Mouse (Mus musculus): Measurements from ENCODE around the gene Lrrc73.

Gene Lrrc73

GRCm38 (mm10) chr17:46252571-46253451 lies 520 bp upstream of the Lrrc73 start:
- in situ Hi-C loops (cut with MboI; ENCODE audit: low pct_unique_long_range_greater_than_20kb in 1 of 2, low sequenced_read_pairs in 2 of 2, unreplicated experiment in 1 of 2) = no loop called here

- in situ Hi-C loops (cut with MboI; ENCODE audit: low pct_unique_long_range_greater_than_20kb in 1 of 2, low sequenced_read_pairs in 2 of 2, unreplicated experiment in 1 of 2) = no loop called here
These were observed 775 bp downstream of the Lrrc73 start for GRCm38 (mm10) chr17:46254106-46254505.

- in situ Hi-C loops (cut with MboI; ENCODE audit: low pct_unique_long_range_greater_than_20kb in 1 of 2, low sequenced_read_pairs in 2 of 2, unreplicated experiment in 1 of 2) = no loop called here
These were observed 1.8 kb downstream of the Lrrc73 start for GRCm38 (mm10) chr17:46255147-46255546.

- in situ Hi-C loops (cut with MboI; ENCODE audit: low pct_unique_long_range_greater_than_20kb in 1 of 2, low sequenced_read_pairs in 2 of 2, unreplicated experiment in 1 of 2) = no loop called here
These were observed 5.1 kb downstream of the Lrrc73 start for GRCm38 (mm10) chr17:46258279-46259053.

GRCm38 (mm10) chr17:46259675-46260074 lies 6.3 kb downstream of the Lrrc73 start:
- in situ Hi-C loops (cut with MboI; ENCODE audit: low pct_unique_long_range_greater_than_20kb in 1 of 2, low sequenced_read_pairs in 2 of 2, unreplicated experiment in 1 of 2) = no loop called here

- in situ Hi-C loops (cut with MboI; ENCODE audit: low pct_unique_long_range_greater_than_20kb in 1 of 2, low sequenced_read_pairs in 2 of 2, unreplicated experiment in 1 of 2) = no loop called here
These were observed 8.9 kb downstream of the Lrrc73 start for GRCm38 (mm10) chr17:46262201-46262694.

- in situ Hi-C loops (cut with MboI; ENCODE audit: low pct_unique_long_range_greater_than_20kb in 1 of 2, low sequenced_read_pairs in 2 of 2, unreplicated experiment in 1 of 2) = no loop called here
These were observed 12.2 kb downstream of the Lrrc73 start for GRCm38 (mm10) chr17:46265502-46265901.

GRCm38 (mm10) chr17:46265918-46266618 lies 12.7 kb downstream of the Lrrc73 start:
- in situ Hi-C loops (cut with MboI; ENCODE audit: low pct_unique_long_range_greater_than_20kb in 1 of 2, low sequenced_read_pairs in 2 of 2, unreplicated experiment in 1 of 2) = no loop called here

GRCm38 (mm10) chr17:46266986-46267385 lies 13.7 kb downstream of the Lrrc73 start:
- in situ Hi-C loops (cut with MboI; ENCODE audit: low pct_unique_long_range_greater_than_20kb in 1 of 2, low sequenced_read_pairs in 2 of 2, unreplicated experiment in 1 of 2) = no loop called here

GRCm38 (mm10) chr17:46267511-46267910 lies 14.2 kb downstream of the Lrrc73 start:
- in situ Hi-C loops (cut with MboI; ENCODE audit: low pct_unique_long_range_greater_than_20kb in 1 of 2, low sequenced_read_pairs in 2 of 2, unreplicated experiment in 1 of 2) = no loop called here

- in situ Hi-C loops (cut with MboI; ENCODE audit: low pct_unique_long_range_greater_than_20kb in 1 of 2, low sequenced_read_pairs in 2 of 2, unreplicated experiment in 1 of 2) = no loop called here
These were observed 14.8 kb downstream of the Lrrc73 start for GRCm38 (mm10) chr17:46268026-46268720.

- in situ Hi-C loops (cut with MboI; ENCODE audit: low pct_unique_long_range_greater_than_20kb in 1 of 2, low sequenced_read_pairs in 2 of 2, unreplicated experiment in 1 of 2) = no loop called here
These were observed 16.6 kb downstream of the Lrrc73 start for GRCm38 (mm10) chr17:46269771-46270534.

GRCm38 (mm10) chr17:46272058-46272457 lies 18.7 kb downstream of the Lrrc73 start:
- in situ Hi-C loops (cut with MboI; ENCODE audit: low pct_unique_long_range_greater_than_20kb in 1 of 2, low sequenced_read_pairs in 2 of 2, unreplicated experiment in 1 of 2) = no loop called here

GRCm38 (mm10) chr17:46272675-46273074 lies 19.3 kb downstream of the Lrrc73 start:
- in situ Hi-C loops (cut with MboI; ENCODE audit: low pct_unique_long_range_greater_than_20kb in 1 of 2, low sequenced_read_pairs in 2 of 2, unreplicated experiment in 1 of 2) = no loop called here

GRCm38 (mm10) chr17:46273803-46274236 lies 20.5 kb downstream of the Lrrc73 start:
- in situ Hi-C loops (cut with MboI; ENCODE audit: low pct_unique_long_range_greater_than_20kb in 1 of 2, low sequenced_read_pairs in 2 of 2, unreplicated experiment in 1 of 2) = no loop called here

GRCm38 (mm10) chr17:46274465-46274864 lies 21.1 kb downstream of the Lrrc73 start:
- in situ Hi-C loops (cut with MboI; ENCODE audit: low pct_unique_long_range_greater_than_20kb in 1 of 2, low sequenced_read_pairs in 2 of 2, unreplicated experiment in 1 of 2) = no loop called here

GRCm38 (mm10) chr17:46275034-46275433 lies 21.7 kb downstream of the Lrrc73 start:
- in situ Hi-C loops (cut with MboI; ENCODE audit: low pct_unique_long_range_greater_than_20kb in 1 of 2, low sequenced_read_pairs in 2 of 2, unreplicated experiment in 1 of 2) = no loop called here

GRCm38 (mm10) chr17:46275506-46275905 lies 22.2 kb downstream of the Lrrc73 start:
- in situ Hi-C loops (cut with MboI; ENCODE audit: low pct_unique_long_range_greater_than_20kb in 1 of 2, low sequenced_read_pairs in 2 of 2, unreplicated experiment in 1 of 2) = no loop called here
